Mouse (Mus musculus) forebrain, postnatal 0 days (tissue): ENCODE results near the gene Usp29. TPM values are rescaled to one million over a fixed set of nuclear protein-coding genes. Genes with fewer than 3 reads are reported as not detected.

ENCODE experiments used
- ATAC-seq: fragments of 200-750 bp; cut with Nextera tagmentation; 2 replicates; pipeline ENCODE4 v1.8.0; 2017; ENCODE audit warnings: mild to moderate bottlenecking, moderate library complexity
- DNase-seq: peaks from one replicate; pipeline ENCODE4 v3.0.0-alpha.2; 2015
- H3K27ac ChIP-seq: fragments of 300-500 bp; sonication (generic); 2 replicates; pipeline ENCODE4 v1.5.1; 2014; ENCODE audit warnings: low read depth, mild to moderate bottlenecking, antibody characterized with exemption, low read length, moderate library complexity, mixed read lengths
- H3K27me3 ChIP-seq: fragments of 300-500 bp; sonication (generic); 2 replicates; pipeline ENCODE4 v1.6.1; 2014; ENCODE audit warnings: mild to moderate bottlenecking, low read length, mixed read lengths; ENCODE audit not compliant: insufficient read depth
- H3K36me3 ChIP-seq: fragments of 300-500 bp; sonication (generic); 2 replicates; pipeline ENCODE4 v1.6.1; 2014; ENCODE audit warnings: mild to moderate bottlenecking, moderate library complexity; ENCODE audit not compliant: insufficient read depth
- H3K4me1 ChIP-seq: fragments of 300-500 bp; sonication (generic); 2 replicates; pipeline ENCODE4 v1.6.1; 2014; ENCODE audit warnings: antibody characterized with exemption; ENCODE audit not compliant: insufficient read depth
- H3K4me2 ChIP-seq: fragments of 300-500 bp; sonication (generic); 2 replicates; pipeline ENCODE4 v1.6.1; 2014; ENCODE audit warnings: low read depth, mild to moderate bottlenecking, moderate library complexity
- H3K4me3 ChIP-seq: fragments of 300-500 bp; sonication (generic); 2 replicates; pipeline ENCODE4 v1.5.1; 2014; ENCODE audit warnings: low read depth, low read length, mixed read lengths
- H3K9ac ChIP-seq: fragments of 300-500 bp; sonication (generic); 2 replicates; pipeline ENCODE4 v1.6.1; 2014; ENCODE audit warnings: mild to moderate bottlenecking
- H3K9me3 ChIP-seq: fragments of 300-500 bp; sonication (generic); 2 replicates; pipeline ENCODE4 v1.6.1; 2016; ENCODE audit warnings: low read length
- CTCF ChIP-seq: sonication (generic); IDR thresholded peaks from 2 replicates; pipeline ENCODE4 v1.5.1; 2016; ENCODE audit warnings: antibody characterized with exemption, control low read depth, low read depth
- WGBS: fragments of 180-500 bp; shearing (Covaris S2); extraction: QIAGEN DNeasy Blood & Tissue Kit; methylation state at CpG from one replicate; pipeline ENCODE4 v1.1.7; 2014; 5-methylcytosine and 5-hydroxymethylcytosine counted together
- polyA plus RNA-seq: library from polyadenylated mRNA; unstranded; fragments of >200 nt; fragmentation: Nextera tagmentation; extraction: Ambion mirVana; gene quantifications from 2 replicates; pipeline ENCODE4 v1.2.1, GENCODE M21; 2015
- total RNA-seq: library from RNA; depleted of rRNA; stranded (reverse); fragments of >200 nt; gene quantifications from 2 replicates; pipeline ENCODE4 v1.2.3, GENCODE M21; 2014

Usp29 gene
- total and polyA plus RNA-seq, 2 experiments from 2014 or later = 21.9 to 97.8 TPM

DNA sequence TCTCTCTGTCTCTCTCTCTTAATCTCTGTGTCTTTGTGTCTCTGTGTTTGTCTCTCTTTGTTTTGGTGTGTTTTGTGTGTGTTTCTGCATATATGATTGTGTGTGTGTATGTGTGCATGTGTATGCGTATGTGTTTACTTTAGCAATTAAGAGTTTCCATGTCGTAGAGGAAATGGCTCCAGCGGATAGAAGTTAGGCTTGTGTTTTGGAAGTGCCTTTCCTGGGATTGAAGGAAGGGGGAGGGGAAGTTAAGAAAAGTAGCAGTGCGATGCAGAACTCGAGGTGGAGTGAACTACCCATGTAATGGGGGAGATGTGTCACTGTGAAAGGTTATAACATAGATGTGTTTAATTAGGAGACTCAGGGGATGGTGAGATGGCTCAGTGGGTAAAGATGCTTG, 48.8 kb downstream of the Usp29 start:
- ATAC-seq = no peak
- H3K9ac ChIP-seq = no peak overlapping the region
- no peaks in the 10 kb centered on the region for H3K36me3 ChIP-seq
- DNase-seq = no peak
- WGBS = 89% methylated on average over 5 of the region's 5 CpGs
- no peak overlapping the region for H3K4me3 ChIP-seq
- H3K27me3 ChIP-seq = no peaks in the 10 kb centered on the region
- no peaks in the 10 kb centered on the region for H3K9me3 ChIP-seq
- no peak overlapping the region for H3K4me2 ChIP-seq
- no peak overlapping the region for H3K27ac ChIP-seq
- peaks cover 7% of the 10 kb centered on the region; the same call in 1 of the 2 replicates for H3K4me1 ChIP-seq
- TF ChIP-seq CTCF = no peak

DNA sequence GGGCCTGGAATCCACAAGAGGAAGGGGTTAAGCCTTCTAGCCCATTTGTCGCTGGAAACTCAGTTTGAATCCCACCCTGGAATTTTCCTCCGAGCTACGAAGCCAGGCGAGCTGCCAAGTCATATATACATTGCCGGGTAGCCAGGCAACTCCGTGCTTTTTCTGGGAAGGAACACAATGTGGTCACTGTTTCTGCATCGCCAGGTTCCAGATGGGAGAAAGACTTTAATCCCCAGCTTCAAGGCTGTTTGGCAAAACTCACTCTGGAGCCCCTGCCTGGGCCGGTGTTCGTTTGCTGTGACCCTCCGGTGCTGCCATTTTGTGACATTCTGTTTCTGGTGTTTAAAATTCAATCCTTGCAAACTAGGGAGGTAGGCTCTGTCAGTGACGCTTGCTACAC, 51.2 kb downstream of the Usp29 start:
- no peak for TF ChIP-seq CTCF
- ATAC-seq = peak; percentile 50
- WGBS = 9% methylated on average over 11 of the region's 11 CpGs

DNA sequence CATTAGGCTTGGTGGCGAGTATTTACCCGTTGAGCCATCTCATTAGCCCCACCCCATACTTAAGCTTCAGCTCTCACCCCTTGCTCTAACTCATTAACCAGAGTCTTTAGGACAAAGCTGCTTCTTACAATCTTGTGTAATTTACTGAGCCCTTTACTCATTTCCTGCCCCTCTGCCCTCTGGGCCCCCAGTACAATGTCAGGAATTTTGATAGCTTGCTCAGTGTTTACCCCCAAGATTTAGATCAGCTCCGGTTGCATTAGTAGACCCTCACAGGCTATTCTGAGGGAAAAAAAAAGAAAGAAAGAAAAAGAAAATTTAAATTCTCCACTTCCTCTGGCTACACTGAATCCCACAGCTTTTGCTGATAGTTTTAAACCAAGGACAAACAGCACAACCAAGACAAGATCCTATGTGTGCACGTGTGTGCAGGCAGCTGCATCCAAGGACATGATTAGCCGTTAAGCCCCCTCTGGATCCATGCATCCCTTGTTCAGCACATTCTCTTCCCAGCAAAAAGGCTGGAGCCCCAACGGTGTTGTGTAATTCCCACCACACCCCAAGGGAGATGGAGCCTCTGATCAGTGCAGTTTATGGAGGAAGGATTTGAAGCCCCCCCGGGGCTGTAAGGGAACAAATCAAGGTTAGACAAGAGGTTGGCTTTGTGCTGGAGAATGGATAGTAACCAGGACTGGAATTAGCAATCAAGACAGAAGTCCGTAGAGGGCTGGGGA, 54.1 kb downstream of the Usp29 start:
- DNase-seq = no peak
- ATAC-seq = no peak
- WGBS = 8% methylated on average over 8 of the region's 8 CpGs
- H3K9me3 ChIP-seq = no peaks in the 10 kb centered on the region
- H3K4me3 ChIP-seq = no peak overlapping the region
- H3K36me3 ChIP-seq = no peaks in the 10 kb centered on the region
- peaks cover 9% of the 10 kb centered on the region; the same call in 1 of the 2 replicates for H3K4me1 ChIP-seq
- H3K4me2 ChIP-seq = no peak overlapping the region
- no peak for TF ChIP-seq CTCF
- H3K9ac ChIP-seq = no peak overlapping the region
- H3K27me3 ChIP-seq = no peaks in the 10 kb centered on the region
- H3K27ac ChIP-seq = no peak overlapping the region

More for the DNA sequence above, 51.2 kb downstream of the Usp29 start:
- no peaks in the 10 kb centered on the region for H3K27me3 ChIP-seq
- peaks cover 9% of the 10 kb centered on the region; the same call in 1 of the 2 replicates for H3K4me1 ChIP-seq
- 0 out of 2 replicates have a peak overlapping the region, but pooled peaks have one; percentile 5 for H3K27ac ChIP-seq
- H3K9me3 ChIP-seq = no peaks in the 10 kb centered on the region
- no peaks in the 10 kb centered on the region for H3K36me3 ChIP-seq
- H3K4me3 ChIP-seq = no peak overlapping the region
- DNase-seq = peak; percentile 66
- H3K4me2 ChIP-seq = no peak overlapping the region
- no peak overlapping the region for H3K9ac ChIP-seq

DNA sequence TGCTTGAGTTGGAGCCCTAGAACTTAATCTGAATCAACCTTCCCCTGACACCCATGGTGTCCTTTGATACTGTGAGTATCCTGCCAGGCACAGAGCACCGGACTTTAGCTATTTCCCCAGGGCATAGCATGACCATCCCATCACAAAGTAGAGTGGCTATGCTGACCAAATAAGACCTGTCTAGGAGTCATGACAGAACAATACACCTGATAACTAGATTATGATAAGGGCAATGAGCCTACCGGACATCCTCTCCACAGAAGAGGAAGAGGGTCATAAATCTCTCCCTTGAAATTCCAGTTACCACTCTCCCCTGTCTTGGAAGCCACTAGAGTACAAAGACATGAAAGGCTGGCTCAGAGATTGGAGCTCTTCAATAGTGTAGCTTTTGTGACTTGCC, 56.6 kb downstream of the Usp29 start:
- Histone ChIP-seq H3K4me1 (peaks cover 4% of the 10 kb centered on the region; the same call in 1 of the 2 replicates), H3K9me3 (no peaks in the 10 kb centered on the region), H3K4me3 (no peak overlapping the region), H3K9ac (no peak overlapping the region), H3K27ac (no peak overlapping the region), H3K4me2 (no peak overlapping the region), H3K27me3 (no peaks in the 10 kb centered on the region), H3K36me3 (no peaks in the 10 kb centered on the region)
- 92% methylated on average over 2 of the region's 2 CpGs for WGBS
- TF ChIP-seq CTCF = no peak
- ATAC-seq (no peak), DNase-seq (no peak)

DNA sequence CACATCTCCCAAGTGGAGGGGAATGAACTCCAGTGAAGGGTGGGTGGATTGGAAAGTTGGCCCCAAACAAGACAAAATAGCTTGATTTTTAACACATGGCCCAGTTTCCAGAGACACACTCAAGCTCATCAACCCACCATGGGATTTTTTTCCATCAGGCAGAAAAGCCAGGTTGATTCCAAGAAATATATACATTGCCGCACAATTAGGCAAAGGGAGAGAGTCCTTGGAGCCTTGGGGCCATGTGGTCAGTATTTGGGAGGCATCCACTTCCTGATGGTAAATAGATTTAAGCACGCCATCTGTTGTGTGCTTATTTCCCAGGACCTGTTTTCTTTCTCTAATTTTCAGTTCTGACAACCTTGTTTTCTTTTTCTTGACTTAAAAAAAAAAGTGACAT, 57.7 kb downstream of the Usp29 start:
- no peaks in the 10 kb centered on the region for H3K27me3 ChIP-seq
- no peak overlapping the region for H3K4me2 ChIP-seq
- 90% methylated on average over 2 of the region's 2 CpGs for WGBS
- ATAC-seq = no peak
- no peaks in the 10 kb centered on the region for H3K36me3 ChIP-seq
- H3K9me3 ChIP-seq = no peaks in the 10 kb centered on the region
- DNase-seq = no peak
- peaks cover 2% of the 10 kb centered on the region; the same call in 1 of the 2 replicates for H3K4me1 ChIP-seq
- no peak overlapping the region for H3K4me3 ChIP-seq
- no peak for TF ChIP-seq CTCF
- H3K9ac ChIP-seq = no peak overlapping the region
- no peak overlapping the region for H3K27ac ChIP-seq

DNA sequence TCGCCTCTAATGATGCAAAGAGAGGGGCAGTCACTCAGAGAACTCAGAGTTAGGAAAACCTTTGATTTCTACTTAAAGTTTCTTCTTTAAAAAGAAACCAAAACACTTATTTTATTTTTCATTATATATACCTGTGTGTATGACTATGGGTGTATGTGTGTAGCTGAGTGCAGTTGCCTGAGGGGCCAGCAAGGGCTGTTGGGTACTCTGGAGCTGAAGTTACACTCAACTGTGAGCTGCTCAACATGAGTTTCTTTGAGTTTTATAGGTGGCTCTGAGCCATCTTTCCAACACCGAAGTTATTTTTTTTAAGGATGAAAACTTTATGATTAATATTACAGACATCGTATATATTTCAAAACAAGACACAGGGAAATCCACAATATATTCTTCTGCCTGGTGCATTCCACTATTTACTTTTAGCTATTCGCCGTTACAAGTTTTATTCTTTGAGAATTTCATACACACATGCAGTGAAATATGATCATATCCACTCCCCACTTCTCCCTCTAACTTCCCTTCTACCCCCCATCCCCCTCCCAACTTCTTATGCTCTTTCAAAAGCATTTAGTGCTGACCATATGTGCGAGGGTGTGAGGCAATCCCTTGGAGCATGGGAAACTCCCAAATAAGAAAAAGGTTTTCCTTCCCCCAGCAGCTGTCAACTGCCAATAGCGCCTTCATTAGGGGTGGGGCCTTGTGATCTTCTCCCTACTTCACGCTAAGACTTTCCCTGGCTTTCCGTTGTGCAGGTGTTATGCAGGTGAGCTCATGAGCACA, 61.1 kb downstream of the Usp29 start:
- no peak overlapping the region for H3K4me3 ChIP-seq
- H3K4me1 ChIP-seq = no peaks in the 10 kb centered on the region
- no peaks in the 10 kb centered on the region for H3K27me3 ChIP-seq
- H3K9me3 ChIP-seq = no peaks in the 10 kb centered on the region
- WGBS = 93% methylated on average over 9 of the region's 9 CpGs
- no peaks in the 10 kb centered on the region for H3K36me3 ChIP-seq
- no peak for TF ChIP-seq CTCF
- H3K4me2 ChIP-seq = no peak overlapping the region
- DNase-seq (no peak), ATAC-seq (no peak)
- H3K9ac ChIP-seq = no peak overlapping the region
- H3K27ac ChIP-seq = no peak overlapping the region

DNA sequence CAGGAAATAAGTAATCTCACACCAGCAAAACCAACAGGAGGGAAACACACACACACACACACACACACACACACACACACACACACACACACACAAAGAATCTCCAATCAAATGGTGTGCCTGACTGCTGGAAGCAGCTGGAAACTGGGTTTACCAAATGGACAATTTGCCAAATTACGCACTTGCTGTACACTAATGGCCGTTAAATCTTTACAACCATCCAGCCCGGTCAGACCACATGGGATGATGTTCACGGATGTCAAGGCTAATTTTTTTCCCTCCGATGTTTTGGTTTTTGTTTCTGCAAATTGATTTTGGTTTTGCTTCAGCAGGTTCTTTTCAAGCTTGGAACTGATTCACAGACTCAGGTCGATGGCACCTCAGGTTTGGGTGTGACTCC, 62.9 kb downstream of the Usp29 start:
- H3K36me3 ChIP-seq = no peaks in the 10 kb centered on the region
- no peaks in the 10 kb centered on the region for H3K27me3 ChIP-seq
- no peaks in the 10 kb centered on the region for H3K9me3 ChIP-seq
- ATAC-seq = no peak
- no peaks in the 10 kb centered on the region for H3K4me1 ChIP-seq
- 80% methylated on average over 6 of the region's 6 CpGs for WGBS
- no peak overlapping the region for H3K4me3 ChIP-seq
- no peak overlapping the region for H3K27ac ChIP-seq
- no peak for DNase-seq
- no peak for TF ChIP-seq CTCF
- H3K9ac ChIP-seq = no peak overlapping the region
- no peak overlapping the region for H3K4me2 ChIP-seq
